Mouse (Mus musculus): ENCODE results near the gene Hsd11b1.

GRCm38 (mm10) chr1:193226114-193226513, 37.8 kb downstream of the Hsd11b1 start:
- TF ChIP-seq POLR2A (IDR thresholded peaks at IDR 0.05; ENCODE audit: insufficient read depth, low read length) = no peak
- TF ChIP-seq CTCF (IDR thresholded peaks at IDR 0.05; ENCODE audit: low read depth, low read length) = no peak

Measured in ES-Bruce4 (cell line).